Mouse (Mus musculus) hindbrain, embryonic 10.5 days (tissue): Measurements from ENCODE around the gene Pou3f1. TPM values are rescaled to one million over a fixed set of nuclear protein-coding genes. Genes with fewer than 3 reads are reported as not detected.

Source experiments
- DNase-seq: peaks from one replicate; pipeline ENCODE4 v3.0.0-alpha.2; 2017; ENCODE audit warnings: low spot score
- H3K27ac ChIP-seq: fragments of 300-500 bp; sonication (generic); 2 replicates; pipeline ENCODE4 v1.5.1; 2016; ENCODE audit warnings: mild to moderate bottlenecking, moderate library complexity
- H3K27me3 ChIP-seq: fragments of 300-500 bp; sonication (generic); 2 replicates; pipeline ENCODE4 v1.6.1; 2016; ENCODE audit warnings: mild to moderate bottlenecking; ENCODE audit not compliant: poor library complexity, insufficient read depth, severe bottlenecking
- H3K36me3 ChIP-seq: fragments of 300-500 bp; sonication (generic); 2 replicates; pipeline ENCODE4 v1.6.1; 2016; ENCODE audit warnings: mild to moderate bottlenecking, moderate library complexity
- H3K4me1 ChIP-seq: fragments of 300-500 bp; sonication (generic); replicated peaks from 2 replicates; pipeline ENCODE4 v1.6.1; 2016; ENCODE audit warnings: mild to moderate bottlenecking
- H3K4me3 ChIP-seq: fragments of 300-500 bp; sonication (generic); 2 replicates; pipeline ENCODE4 v1.5.1; 2016; ENCODE audit warnings: mild to moderate bottlenecking, moderate library complexity
- H3K9me3 ChIP-seq: fragments of 300-500 bp; sonication (generic); 2 replicates; pipeline ENCODE4 v1.6.1; 2016; ENCODE audit warnings: mild to moderate bottlenecking, moderate library complexity
- WGBS: fragments of 180-500 bp; shearing (Covaris S2); methylation state at CpG from one replicate; pipeline ENCODE4 v1.1.7; 2016; 5-methylcytosine and 5-hydroxymethylcytosine counted together
- polyA plus RNA-seq: library from polyadenylated mRNA; unstranded; fragments of >200 nt; fragmentation: Nextera tagmentation; extraction: Ambion mirVana; gene quantifications from 2 replicates; pipeline ENCODE4 v1.2.1, GENCODE M21; 2016

Pou3f1 gene
- 5.2 and 12.9 TPM in 2 replicates for polyA plus RNA-seq

DNA sequence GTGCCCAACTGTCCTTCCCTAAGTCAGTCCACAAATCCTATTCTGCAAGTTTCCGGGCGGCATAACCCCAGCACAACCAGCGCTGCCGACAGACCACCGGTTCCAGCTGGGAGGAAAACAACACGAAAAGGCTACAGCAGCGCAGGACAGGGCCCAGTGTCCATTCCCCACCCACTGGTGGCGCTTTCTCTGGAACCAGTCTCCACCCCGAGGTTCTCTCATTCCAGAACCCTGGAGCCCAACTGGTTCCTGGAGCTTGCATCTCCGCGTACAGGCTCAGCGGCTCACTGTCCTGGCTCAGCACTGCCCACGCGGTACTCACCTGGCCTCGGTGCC lies at the start of gene Pou3f1:
Pou3f1 (plus strand) TSS at position 290 of the 336 bp plus-strand sequence.
- DNase-seq, result no peak
- Histone ChIP-seq H3K27ac (peak within 1 kb of the TSS; percentile 84), H3K9me3 (no peaks in the 10 kb centered on the region), H3K4me1 (peaks cover 84% of the 10 kb centered on the region), H3K4me3 (peak within 1 kb of the TSS; percentile 76), H3K27me3 (peaks cover 89% of the 10 kb centered on the region), H3K36me3 (no peaks in the 10 kb centered on the region)
- 1% methylated on average over 15 of the region's 15 CpGs for WGBS

DNA sequence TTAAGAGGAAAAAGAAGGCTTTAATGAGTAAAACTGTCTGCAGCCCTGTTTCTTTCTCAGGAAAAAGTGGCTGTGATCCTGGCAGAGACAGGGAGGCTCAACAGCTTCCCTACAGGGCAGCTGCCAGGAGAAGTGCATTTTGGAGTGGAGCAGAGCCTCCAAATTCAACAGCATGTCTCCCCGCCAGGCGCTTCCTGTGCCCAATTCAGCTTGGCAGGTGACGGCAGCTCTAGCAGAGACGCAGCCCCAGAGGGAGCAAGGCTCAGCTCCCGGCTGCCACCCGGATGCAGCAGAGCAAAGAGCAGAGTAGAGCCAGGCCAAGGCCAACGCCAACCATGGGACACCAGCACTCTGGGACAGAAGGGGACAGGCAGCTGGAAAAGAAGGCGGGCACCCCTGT lies 49.4 kb upstream of the Pou3f1 start:
- H3K36me3 ChIP-seq, result no peaks in the 10 kb centered on the region
- peaks cover 20% of the 10 kb centered on the region for H3K4me1 ChIP-seq
- no peak overlapping the region for H3K27ac ChIP-seq
- H3K27me3 ChIP-seq, result peaks cover 43% of the 10 kb centered on the region
- WGBS, result 67% methylated on average over 8 of the region's 8 CpGs
- no peak for DNase-seq
- no peak overlapping the region for H3K4me3 ChIP-seq
- H3K9me3 ChIP-seq, result no peaks in the 10 kb centered on the region

DNA sequence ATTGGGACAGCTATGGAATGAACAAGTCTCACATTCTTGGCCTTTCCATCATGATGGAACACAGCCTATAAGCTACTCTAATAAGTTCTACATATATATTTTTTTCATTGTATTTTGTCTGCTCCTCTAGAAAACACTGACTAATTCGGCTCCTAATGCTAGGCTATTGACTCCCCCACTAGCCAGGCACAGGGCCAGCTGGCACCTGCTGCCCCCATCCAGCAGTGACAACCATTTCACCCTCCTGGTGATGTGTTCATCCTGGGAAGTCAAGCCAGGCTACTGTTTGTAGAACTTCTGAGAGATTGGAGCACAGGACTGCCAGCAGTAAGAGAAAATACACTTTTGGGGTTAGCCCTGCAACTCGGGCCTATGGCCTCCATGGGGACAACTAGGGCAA lies 46.5 kb upstream of the Pou3f1 start:
- peaks cover 39% of the 10 kb centered on the region for H3K27me3 ChIP-seq
- no peaks in the 10 kb centered on the region for H3K36me3 ChIP-seq
- H3K4me3 ChIP-seq, result no peak overlapping the region
- peaks cover 31% of the 10 kb centered on the region for H3K4me1 ChIP-seq
- H3K9me3 ChIP-seq, result no peaks in the 10 kb centered on the region
- H3K27ac ChIP-seq, result no peak overlapping the region
- DNase-seq, result no peak
- 89% methylated on average over 2 of the region's 2 CpGs for WGBS

DNA sequence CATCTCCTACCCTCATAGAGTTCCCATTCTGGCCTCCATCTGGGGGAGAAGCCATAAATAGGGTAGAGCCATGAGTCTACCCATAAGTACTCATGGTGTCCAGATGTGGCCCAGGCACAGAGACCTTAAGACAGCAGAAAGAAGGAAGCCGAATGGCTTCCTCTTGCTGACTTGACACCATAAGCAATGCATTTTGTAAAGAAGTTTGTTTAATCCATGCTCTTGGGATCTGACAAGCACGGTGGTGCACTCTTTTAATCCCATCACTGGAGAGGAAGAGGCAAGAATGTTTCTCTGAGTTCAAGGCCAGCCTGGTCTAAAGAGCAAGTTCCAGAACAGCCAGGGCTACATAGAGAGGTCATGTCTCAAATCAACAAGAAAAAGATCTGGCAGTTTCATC lies 45.9 kb upstream of the Pou3f1 start, which contains the start of gene 3100002H09Rik:
3100002H09Rik (minus strand) TSS at position 101 of the 400 bp plus-strand sequence.
- no peak for DNase-seq
- peaks cover 36% of the 10 kb centered on the region for H3K27me3 ChIP-seq
- no peak within 1 kb of the TSS for H3K4me3 ChIP-seq
- WGBS, result 83% methylated on average over 2 of the region's 2 CpGs
- H3K4me1 ChIP-seq, result peaks cover 30% of the 10 kb centered on the region
- H3K27ac ChIP-seq, result no peak within 1 kb of the TSS
- no peaks in the 10 kb centered on the region for H3K36me3 ChIP-seq
- H3K9me3 ChIP-seq, result no peaks in the 10 kb centered on the region

DNA sequence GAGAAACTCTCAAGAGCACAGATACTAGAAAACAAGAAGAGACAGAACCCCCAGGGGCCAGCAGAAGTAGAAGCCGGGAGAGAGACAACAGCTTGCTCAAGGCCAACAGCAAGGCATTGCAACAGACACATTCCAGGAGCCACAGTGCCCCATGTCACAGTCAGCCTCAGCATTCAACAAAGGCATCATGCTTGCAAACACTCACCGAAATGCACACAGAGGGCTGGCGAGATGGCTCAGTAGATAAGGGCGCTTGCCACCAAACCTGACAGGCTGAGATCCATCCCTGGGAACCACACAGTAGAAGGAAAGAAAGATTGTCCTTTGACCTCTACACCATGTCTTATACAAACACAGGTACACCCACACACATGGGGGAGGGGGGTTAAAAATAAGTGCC lies 44.8 kb upstream of the Pou3f1 start:
- Histone ChIP-seq H3K27me3 (peaks cover 29% of the 10 kb centered on the region), H3K36me3 (no peaks in the 10 kb centered on the region), H3K27ac (no peak overlapping the region), H3K9me3 (no peaks in the 10 kb centered on the region), H3K4me1 (peaks cover 38% of the 10 kb centered on the region), H3K4me3 (no peak overlapping the region)
- DNase-seq, result no peak
- 69% methylated on average over 4 of the region's 4 CpGs for WGBS

DNA sequence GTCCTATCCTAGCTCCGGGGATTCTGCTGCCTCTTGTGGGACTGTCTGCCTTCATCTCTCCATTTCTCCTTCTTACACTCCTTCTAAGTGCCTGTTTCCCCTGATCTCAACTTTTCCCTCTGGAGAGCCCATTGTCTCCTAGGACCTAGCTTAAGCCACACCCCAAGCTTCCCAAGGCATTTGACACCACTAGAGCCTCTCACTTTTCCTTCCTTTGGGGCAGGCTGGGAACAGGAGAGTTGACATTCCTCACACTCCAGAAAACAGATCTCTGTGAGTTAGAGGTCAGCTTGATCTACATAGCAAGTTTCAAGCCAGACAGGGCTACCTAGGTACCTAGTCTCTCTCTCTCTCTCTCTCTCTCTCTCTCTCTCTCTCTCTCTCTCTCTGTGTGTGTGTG lies 42.4 kb upstream of the Pou3f1 start:
- WGBS, result 0% methylated on average over 1 of the region's 1 CpGs
- H3K4me3 ChIP-seq, result no peak overlapping the region
- H3K4me1 ChIP-seq, result peaks cover 57% of the 10 kb centered on the region
- no peaks in the 10 kb centered on the region for H3K36me3 ChIP-seq
- DNase-seq, result no peak
- H3K27me3 ChIP-seq, result peaks cover 43% of the 10 kb centered on the region
- H3K27ac ChIP-seq, result no peak overlapping the region
- H3K9me3 ChIP-seq, result no peaks in the 10 kb centered on the region

DNA sequence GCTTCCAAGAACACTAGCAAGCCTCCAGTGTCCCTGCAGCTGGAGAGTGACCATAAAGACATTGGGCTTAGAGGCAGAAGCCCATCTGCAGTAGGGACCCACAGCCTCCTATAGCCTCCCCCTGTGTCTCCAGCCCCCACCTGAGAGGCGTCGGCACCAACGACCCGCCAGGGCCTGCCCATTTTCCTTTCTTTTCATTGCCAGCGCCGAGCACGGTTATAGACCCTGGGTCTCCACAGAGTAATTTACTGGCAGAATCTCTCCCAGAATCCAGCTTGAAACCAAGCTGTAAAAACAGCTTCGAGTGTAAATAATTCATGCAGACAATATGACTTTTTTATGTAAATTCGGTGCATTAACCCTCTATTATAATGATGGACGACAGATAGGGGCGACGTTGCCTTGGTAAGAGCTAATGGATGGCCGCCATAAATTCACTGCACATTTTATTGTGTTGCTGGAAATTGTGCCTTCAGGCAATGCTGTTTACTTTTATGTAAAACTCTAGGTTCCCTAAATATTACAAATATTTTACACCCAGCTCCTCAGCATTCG lies 41.1 kb upstream of the Pou3f1 start:
- Histone ChIP-seq H3K4me3 (no peak overlapping the region), H3K27me3 (peaks cover 55% of the 10 kb centered on the region), H3K9me3 (no peaks in the 10 kb centered on the region), H3K27ac (peak overlapping the region; percentile 60), H3K4me1 (peaks cover 58% of the 10 kb centered on the region), H3K36me3 (no peaks in the 10 kb centered on the region)
- 53% methylated on average over 14 of the region's 14 CpGs for WGBS
- no peak for DNase-seq

DNA sequence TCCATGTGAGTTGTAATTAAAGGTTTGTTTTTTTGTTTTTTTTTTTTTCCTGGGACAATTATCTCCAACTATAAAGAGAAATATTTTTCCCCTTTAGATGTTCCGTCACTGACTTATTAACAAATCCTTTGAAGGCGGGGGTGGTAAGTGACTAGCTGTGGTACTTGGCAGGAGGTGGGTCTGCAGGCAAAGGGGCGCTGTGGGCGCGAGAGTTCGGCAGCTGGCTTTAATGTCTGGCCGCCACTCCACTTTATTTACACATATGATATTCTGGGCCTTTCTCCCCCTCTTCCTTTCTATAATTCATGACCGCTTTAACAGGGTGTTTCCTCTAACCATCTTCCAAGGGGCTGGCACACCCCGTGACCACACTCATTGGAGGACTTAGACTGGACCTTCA lies 40.6 kb upstream of the Pou3f1 start:
- Histone ChIP-seq H3K27me3 (peaks cover 55% of the 10 kb centered on the region), H3K4me1 (peaks cover 58% of the 10 kb centered on the region), H3K27ac (no peak overlapping the region), H3K9me3 (no peaks in the 10 kb centered on the region), H3K4me3 (no peak overlapping the region), H3K36me3 (no peaks in the 10 kb centered on the region)
- WGBS, result 67% methylated on average over 9 of the region's 9 CpGs
- DNase-seq, result no peak

DNA sequence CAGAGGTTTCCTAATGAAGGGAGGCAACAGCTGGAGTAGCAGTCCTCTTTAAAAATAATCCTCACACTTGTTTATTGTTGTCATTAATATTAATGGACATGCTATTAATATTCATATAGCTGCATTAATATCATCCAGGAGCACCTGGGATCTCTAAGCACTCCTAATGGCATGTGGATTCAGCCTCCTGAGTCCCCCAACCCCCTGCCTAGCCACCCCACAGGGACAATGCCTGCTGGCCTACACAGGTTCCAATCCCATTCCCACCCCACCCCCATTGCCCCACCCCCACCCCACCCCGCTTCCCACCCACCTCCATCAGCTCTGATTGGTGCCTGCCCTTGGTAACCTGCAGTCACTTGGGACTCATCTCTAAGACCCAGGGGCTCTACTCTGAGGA lies 40.0 kb upstream of the Pou3f1 start:
- Histone ChIP-seq H3K9me3 (no peaks in the 10 kb centered on the region), H3K4me1 (peaks cover 61% of the 10 kb centered on the region), H3K36me3 (no peaks in the 10 kb centered on the region), H3K27ac (no peak overlapping the region), H3K4me3 (no peak overlapping the region), H3K27me3 (peaks cover 55% of the 10 kb centered on the region)
- 54% methylated on average over 1 of the region's 1 CpGs for WGBS
- DNase-seq, result no peak

DNA sequence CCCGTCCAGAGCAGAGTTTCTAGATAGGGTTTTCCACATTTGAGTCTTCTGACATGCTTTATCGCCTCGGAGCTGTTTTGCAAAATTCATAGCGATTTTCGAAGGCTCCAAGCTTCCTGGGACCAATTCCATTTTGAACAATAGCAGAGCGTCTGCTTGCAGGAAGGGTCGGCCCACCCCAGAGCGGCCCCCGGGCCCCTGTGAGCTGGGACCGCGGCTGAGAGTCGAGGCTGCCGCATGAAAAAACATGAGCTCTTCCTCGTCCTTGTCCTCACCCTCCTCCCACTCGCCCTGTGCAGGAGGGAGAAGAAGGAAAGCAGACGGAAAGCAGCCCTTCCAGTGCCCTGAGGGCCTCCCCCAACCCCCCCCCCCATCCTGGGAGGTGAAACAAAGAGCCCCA lies 38.0 kb upstream of the Pou3f1 start:
- H3K4me3 ChIP-seq, result peak overlapping the region; percentile 18
- H3K27ac ChIP-seq, result peak overlapping the region; percentile 77
- 10% methylated on average over 16 of the region's 16 CpGs for WGBS
- H3K36me3 ChIP-seq, result no peaks in the 10 kb centered on the region
- peaks cover 57% of the 10 kb centered on the region for H3K4me1 ChIP-seq
- peaks cover 49% of the 10 kb centered on the region for H3K27me3 ChIP-seq
- H3K9me3 ChIP-seq, result no peaks in the 10 kb centered on the region
- DNase-seq, result peak; percentile 45

DNA sequence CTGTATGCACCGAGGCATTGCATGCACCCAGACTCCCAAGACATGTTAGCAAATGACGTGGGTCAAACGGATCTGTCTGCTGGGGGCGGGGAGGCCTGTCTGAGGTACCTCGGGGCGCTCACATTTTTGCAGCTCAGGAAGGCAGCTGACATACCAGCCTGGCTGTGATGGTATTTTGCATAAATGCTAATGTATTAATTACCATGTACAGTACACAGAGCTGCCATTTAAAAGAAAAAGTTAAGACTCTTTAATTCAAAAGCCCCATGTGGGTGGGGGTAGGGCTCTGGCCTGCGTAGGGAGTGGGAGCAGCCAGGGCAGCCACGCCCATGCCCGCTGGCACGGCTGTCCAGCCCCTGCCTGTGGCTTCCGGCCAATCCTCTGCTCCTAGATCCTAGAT lies 35.2 kb upstream of the Pou3f1 start:
- peaks cover 43% of the 10 kb centered on the region for H3K27me3 ChIP-seq
- 74% methylated on average over 11 of the region's 11 CpGs for WGBS
- DNase-seq, result no peak
- no peak overlapping the region for H3K27ac ChIP-seq
- no peaks in the 10 kb centered on the region for H3K36me3 ChIP-seq
- no peaks in the 10 kb centered on the region for H3K9me3 ChIP-seq
- H3K4me1 ChIP-seq, result peaks cover 54% of the 10 kb centered on the region
- no peak overlapping the region for H3K4me3 ChIP-seq

DNA sequence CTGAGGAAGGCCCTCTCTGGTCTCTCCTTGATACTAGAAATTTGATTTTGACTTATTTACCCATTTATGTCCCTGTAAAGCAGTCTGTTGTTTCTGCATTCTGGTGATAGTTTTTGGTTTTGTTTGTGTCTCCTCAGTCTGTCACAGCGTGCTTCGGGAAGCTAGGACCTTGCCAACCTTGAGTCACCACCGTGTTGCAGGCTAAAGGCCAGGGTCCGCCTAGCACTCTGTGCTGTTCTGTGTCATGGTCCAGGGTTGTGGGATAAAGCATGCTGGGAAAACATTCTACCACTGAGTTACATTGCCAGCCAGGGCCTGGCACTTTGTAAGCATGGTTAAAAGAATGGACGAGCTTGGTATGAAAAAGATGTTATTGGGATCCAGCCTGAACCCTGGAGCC lies 34.0 kb upstream of the Pou3f1 start:
- H3K36me3 ChIP-seq, result no peaks in the 10 kb centered on the region
- H3K4me1 ChIP-seq, result peaks cover 49% of the 10 kb centered on the region
- H3K9me3 ChIP-seq, result no peaks in the 10 kb centered on the region
- 89% methylated on average over 5 of the region's 5 CpGs for WGBS
- no peak for DNase-seq
- no peak overlapping the region for H3K4me3 ChIP-seq
- no peak overlapping the region for H3K27ac ChIP-seq
- peaks cover 36% of the 10 kb centered on the region for H3K27me3 ChIP-seq

DNA sequence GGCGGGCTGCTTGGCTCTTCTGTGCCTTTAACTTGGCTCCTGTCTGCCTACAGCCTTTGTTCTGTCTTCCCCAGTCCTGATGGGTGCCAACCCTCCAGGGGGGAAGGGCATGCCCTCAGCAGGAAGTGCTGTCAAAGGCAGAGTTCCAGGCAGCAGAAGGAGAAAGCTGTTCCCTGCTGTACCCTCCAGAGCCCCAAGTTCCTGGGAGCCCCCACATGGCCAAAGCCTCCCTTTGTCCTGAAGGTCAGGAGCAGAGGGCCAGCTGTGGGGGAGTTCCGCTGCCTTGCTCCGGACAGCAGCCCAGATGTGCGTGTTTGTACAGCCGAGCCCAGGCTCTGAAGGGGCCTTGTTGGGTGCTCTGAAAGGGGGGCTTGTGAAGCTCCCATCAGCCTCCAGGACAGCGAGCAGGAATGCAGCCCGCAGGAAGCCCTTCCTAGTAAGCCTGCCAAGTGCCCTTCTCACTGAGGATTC lies 32.5 kb upstream of the Pou3f1 start:
- Histone ChIP-seq H3K4me3 (no peak overlapping the region), H3K36me3 (no peaks in the 10 kb centered on the region), H3K9me3 (no peaks in the 10 kb centered on the region), H3K27ac (peak overlapping the region; percentile 72), H3K27me3 (peaks cover 27% of the 10 kb centered on the region), H3K4me1 (peaks cover 34% of the 10 kb centered on the region)
- whole genome bisulfite sequencing, result 23% methylated on average over 7 of the region's 7 CpGs
- DNase-seq, result no peak

DNA sequence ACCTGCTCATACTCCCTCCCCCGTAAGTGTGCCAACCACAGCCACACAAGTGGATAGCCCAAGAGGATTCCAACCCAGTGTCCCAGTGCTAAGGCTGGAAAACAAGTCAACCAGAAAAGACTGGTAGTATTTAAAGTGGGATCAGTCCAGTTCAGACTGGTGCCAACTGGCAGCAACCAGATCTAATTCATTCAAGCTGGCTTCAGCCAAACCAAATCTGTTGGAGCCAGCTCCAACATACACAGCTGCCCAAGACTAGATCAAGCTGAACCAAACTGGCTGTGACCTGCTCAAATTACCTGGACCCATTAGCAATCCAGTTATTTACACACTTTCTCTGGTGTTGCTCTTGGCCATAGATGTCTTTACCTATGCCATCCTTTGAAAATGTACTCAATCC lies 29.8 kb upstream of the Pou3f1 start:
- H3K27ac ChIP-seq, result peak overlapping the region; percentile 56; the same call in 1 of the 2 replicates
- 88% methylated on average over 1 of the region's 1 CpGs for WGBS
- peaks cover 14% of the 10 kb centered on the region for H3K27me3 ChIP-seq
- no peaks in the 10 kb centered on the region for H3K9me3 ChIP-seq
- H3K4me3 ChIP-seq, result no peak overlapping the region
- H3K36me3 ChIP-seq, result no peaks in the 10 kb centered on the region
- no peak for DNase-seq
- peaks cover 33% of the 10 kb centered on the region for H3K4me1 ChIP-seq
